Mouse (Mus musculus): ENCODE results near the gene Olfr56.
A peak's percentile ranks its signal among the peaks of the same experiment; 100 is the strongest.
"Not testable (repeated sequence)": the region's sequence is repeated elsewhere in the genome, so short reads cannot be mapped to it uniquely, and the experiment has no call there.

Olfr56 gene

DNA sequence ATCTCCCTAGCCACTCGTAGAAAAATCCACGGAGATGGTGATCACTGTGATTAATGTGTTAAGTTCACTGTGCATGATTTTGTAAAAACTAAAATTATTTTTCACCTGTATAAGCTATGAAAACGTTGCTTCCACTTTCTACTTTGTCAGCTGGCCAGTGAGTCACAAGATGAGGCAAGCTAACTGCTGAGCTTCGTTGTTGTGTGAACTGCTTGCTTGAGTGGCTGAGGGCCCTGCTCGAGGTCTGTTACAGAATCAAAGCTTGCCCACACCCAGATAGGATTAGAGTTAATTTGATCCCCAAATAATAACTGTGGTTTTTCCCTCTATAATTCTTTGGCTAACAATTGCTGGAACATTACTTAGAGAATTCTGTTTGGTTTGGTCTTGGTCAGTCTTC, 73.2 kb downstream of the Olfr56 start:
- DNase-seq (ENCODE audit: low spot score), result not testable (repeated sequence)

DNA sequence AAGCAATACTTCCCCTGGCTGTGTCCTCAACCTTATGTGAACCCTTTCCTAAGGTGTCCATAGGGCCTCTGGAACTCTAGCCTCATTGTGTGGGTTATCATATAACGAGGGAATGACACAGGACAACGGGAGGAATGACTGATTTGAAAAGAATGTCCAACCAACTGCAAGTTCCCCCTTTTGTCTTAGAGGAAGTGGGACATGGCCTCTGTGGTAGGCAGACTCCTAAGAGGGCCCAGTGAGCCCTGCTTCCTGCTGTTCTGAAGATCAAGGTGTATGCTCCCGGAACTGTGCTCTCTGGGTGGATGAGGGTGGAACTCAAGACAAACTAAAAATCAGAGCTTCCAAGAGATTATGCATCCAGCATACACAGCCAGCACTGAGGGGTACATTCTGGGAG, 81.4 kb downstream of the Olfr56 start:
- not testable (repeated sequence) for DNase-seq (ENCODE audit: low spot score)

DNA sequence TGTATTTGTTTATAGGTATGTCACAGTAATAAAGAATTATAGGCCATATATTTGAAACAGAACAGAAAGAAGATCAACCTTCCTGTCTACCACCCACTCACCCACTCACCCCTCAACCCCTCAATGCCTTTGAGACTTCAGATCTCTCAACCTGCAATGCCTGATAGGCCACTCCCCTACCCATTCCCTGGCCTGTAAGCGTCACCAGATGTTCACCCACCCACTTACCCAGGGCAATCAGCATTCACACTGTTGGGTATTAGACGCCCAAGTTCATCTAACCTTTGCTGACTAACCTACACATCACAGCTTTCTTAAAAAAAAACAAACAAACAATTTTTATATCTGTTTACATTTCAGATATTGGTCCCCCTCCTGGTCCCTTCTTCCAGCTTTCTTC, 83.2 kb downstream of the Olfr56 start:
- DNase-seq (ENCODE audit: low spot score), result not testable (repeated sequence)

DNA sequence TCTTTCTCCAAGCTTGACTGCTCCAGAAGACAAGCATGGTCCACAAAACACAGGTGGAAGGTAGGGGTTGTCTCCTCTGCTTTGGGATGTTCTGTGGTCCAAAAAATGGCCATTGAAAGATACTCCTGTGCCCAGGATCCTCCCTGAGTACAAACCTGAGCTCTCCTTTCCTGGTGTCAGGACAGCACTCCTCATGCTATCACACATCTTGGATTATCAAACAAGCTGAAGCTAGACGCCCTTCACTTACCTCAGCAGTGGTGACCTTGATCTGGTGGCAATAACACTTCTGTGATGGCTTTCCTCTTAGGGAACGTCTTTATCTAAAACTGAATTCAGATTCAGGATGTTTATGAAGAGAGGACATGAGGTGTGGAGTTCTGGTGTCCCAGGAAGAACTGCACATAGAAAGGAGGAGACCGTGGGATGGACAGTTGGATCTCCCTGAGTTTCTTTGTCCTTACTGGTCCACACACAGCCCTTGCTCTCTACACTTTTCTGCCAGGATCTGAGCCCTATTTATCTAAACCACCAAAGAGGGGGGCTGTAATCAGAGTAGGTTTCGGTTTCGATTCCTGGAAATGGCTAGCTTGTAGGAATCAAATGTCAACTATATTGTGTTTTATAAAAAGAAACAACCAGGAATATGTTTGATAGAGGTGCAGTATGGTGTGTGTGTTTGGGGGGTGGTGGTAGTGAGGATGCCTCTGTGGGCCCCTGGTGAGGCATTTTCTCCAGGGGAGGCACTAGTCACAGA, 85.2 kb downstream of the Olfr56 start, which contains the start of gene Tgtp2:
Tgtp2 (minus strand) TSS at position 494 of the 757 bp plus-strand sequence.
- not testable (repeated sequence) for DNase-seq (ENCODE audit: low spot score)

DNA sequence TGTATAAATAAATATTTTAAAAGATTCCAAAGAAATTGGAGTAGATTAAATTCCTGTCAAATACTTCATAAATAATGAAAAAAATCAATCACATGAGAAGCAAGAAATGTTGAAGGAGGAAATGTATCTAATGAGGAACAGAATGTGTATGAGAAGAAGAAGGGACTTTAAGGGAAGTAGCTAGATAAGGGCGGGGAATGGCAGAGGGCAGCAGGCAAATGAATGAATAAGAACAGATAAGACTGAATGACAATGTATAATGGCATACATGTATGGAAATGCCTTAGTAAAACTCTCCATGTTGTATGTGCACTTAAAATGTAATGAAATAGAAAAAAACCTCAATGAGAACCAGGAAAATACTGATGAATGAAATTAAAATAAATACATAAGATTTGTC, 89.7 kb downstream of the Olfr56 start:
- no peak for DNase-seq (ENCODE audit: low spot score)

DNA sequence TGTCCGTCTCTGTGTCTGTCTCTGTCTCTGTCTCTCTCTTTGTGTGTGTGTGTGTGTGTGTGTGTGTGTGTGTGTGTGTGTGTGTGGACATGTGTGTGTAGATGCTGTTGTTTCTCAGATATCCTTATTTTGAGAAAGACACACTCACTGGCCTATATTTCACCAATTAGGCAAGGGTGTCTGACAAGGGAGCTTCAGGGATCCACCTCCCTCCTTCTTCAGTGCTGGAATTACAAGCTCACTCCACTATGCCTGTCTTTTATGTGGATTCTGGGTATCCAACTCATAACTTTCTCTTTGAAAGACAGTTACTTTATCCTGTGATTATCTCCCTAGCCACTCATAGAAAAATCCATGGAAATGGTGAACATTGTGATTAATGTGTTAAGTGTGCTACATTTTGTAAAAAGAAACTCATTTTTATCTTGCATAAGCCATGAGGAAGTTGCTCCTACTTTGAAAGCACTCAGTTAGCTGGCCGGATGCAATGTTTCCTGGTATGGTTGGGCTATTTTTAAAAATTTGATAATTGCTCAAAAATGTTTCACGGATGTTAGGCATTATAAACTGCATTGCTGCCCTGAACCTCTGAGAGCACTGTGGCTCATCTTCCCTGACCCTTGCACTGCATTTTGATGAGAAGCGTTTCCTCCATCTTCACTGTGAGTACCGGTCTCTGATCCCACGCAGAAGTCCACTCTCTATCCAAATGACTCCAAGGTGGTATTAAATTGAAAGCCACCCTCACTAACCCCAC, 97.5 kb downstream of the Olfr56 start, which contains the start of gene Ifi47:
Ifi47 (plus strand) TSS at position 587 of the 757 bp plus-strand sequence.
- not testable (repeated sequence) for DNase-seq (ENCODE audit: low spot score)

DNA sequence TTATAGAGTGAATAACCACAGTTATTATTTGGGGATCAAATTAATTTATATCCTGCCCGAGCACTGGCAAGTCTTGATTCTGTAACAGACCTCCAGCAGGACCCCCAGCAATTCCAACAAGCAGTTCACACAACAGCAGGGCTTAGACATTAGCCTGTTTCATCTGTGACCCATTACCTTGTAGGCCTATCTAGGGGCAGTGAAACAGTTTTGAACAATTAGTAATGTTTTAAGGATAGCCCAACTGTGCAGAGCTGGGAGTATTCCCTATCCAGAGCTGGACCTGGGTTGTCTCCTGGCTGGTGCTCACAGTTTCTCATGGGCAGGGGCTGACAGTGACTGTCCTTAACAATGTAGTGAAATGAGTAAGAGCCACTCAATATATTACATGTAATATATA, 98.3 kb downstream of the Olfr56 start:
- no peak for DNase-seq (ENCODE audit: low spot score)

DNA sequence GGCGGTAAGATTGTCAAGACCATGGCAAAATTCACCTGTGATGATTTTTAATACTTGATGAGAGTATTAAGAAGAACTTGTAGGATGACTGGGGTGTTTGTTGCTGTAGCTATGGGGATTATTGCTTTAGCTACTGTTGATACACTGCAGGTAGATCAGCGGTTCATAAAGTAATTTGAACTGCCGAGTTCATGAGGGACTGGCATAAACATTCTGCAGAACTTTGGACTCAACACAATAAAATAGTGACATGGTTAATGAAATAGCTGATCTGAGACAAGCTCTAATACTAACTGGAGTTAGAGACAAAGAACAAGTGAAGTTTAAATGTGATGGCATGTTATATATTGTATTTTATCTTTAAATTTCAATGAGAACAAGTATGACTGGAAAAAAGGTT, 100.0 kb downstream of the Olfr56 start:
- DNase-seq (ENCODE audit: low spot score), result no peak

DNA sequence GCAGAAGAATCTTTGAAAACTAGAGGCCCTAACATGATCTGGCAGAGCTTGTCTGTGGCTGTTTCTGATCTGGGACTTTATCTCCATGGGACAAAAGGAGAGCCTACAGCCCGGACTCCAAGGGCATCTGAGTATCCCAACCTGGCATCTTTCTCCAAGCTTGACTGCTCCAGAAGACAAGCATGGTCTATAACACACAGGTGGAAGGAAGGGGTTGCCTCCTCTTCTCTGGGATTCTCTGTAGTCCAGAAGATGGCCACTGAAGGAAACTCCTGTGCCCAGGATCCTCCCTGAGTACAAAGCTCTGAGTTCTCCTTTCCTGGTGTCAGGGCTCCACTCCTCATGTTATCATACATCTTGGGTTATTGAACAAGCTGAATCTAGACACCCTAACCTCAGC, 101.9 kb downstream of the Olfr56 start:
- DNase-seq (ENCODE audit: low spot score), result no peak

DNA sequence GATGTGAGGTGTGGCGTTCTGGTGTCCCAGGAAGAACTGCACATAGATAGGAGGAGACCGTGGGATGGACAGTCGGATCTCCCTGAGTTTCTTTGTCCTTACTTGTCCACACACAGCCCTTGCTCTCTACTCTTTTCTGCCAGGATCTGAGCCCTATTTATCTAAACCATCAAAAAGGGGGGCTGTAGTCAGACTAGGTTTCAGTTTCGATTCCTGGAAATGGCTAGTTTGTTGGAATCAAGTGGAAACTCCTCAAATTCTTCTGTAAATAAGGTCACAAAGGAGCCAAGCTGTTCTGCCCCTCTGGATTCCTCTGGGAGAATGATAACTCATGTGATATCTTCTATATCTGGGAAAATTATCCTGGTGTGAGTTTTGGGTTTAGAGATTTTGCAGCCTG, 102.7 kb downstream of the Olfr56 start:
- DNase-seq (ENCODE audit: low spot score), result no peak

DNA sequence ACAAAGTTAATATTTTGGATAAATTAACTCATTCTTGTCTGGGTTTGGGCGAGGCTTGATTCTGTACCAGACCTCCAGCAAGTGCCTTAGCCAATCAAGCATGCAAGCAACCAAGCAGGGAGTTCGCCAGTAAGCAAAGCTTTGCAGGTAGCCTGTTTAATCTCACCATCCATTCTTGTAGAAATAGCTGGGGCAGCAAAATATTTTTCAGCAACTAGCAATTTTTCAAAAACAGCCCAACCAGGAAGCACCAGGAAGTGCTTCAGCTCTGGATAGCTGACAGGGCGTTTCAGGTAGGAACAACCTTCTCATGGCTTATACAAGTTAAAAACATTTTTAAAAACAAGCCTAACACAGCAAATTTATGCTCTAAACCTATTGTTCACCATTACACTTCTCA, 103.2 kb downstream of the Olfr56 start:
- no peak for DNase-seq (ENCODE audit: low spot score)

DNA sequence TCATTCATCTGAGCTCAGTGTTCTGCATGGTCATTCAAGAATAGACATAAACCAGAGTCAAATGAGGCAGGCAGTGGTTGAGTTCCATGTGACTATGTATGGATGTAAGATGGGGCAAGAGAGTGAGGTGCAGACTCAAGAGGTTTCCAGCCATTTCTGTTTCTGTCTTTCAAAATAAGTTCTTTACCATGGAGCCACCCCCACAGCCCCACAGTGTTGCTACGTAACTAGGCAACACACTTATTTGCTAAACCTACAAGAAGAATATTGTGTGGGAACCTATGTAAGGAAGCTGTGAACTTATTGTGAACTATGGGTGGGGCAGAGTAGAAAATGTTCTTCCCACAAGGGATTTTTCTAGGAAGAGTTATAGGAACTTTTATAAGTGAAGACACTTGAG, 104.5 kb downstream of the Olfr56 start:
- DNase-seq (ENCODE audit: low spot score), result no peak

DNA sequence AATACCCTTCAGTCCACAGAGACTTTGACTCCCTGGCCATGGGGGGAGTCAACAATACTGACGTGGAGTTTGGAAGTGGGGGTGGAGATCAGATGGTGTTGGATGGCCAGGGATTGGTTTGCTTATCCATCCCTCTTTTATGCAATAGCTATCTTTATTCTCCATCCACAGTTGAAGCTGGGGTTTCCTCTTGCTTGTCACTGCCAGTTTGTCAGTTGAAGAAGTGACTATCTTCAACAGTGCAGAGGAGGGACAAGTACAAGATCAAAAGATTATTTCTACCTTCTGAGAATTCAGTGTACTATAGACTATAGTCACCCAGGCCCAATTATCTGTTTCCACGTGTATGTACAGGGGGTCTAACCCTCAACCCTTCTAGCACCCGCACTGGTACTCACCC, 105.1 kb downstream of the Olfr56 start:
- no peak for DNase-seq (ENCODE audit: low spot score)

DNA sequence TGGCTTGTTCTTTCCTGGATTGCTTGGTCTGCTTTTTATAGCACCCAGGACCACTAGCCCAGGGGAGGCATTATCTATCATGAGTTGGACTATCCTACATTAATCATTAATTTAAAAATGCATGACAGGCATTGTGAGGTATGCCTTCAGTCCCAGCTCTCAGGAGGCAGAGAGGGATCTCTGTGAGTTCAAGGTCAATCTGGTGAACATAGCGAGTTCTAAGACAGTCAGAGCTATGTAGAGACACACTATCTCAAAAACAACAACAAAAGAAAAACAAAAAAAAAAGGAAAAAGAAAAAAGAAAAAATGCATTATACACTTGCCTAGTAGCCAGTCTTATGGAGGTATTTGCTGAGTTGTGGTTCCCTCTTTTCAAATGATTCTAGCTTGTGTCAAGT, 105.7 kb downstream of the Olfr56 start:
- no peak for DNase-seq (ENCODE audit: low spot score)

DNA sequence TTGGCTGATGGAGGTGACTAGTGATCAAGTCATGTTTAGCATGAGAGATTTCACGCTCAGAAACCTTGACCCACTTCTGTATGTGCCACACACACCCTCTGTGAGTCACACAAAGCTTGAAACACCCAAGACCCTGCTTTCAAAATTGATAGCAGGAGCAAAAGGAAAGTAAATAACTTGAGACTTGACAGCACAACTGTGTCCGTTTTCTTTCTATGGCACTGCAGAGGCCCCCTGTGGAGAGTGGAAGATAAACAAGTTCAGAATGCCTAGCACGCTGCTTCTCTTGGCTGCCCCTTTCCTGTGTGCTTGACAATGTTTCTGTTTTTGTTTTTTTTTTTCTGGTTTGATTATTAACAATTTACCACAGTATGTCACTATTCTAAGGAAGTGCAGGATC, 106.2 kb downstream of the Olfr56 start:
- no peak for DNase-seq (ENCODE audit: low spot score)

DNA sequence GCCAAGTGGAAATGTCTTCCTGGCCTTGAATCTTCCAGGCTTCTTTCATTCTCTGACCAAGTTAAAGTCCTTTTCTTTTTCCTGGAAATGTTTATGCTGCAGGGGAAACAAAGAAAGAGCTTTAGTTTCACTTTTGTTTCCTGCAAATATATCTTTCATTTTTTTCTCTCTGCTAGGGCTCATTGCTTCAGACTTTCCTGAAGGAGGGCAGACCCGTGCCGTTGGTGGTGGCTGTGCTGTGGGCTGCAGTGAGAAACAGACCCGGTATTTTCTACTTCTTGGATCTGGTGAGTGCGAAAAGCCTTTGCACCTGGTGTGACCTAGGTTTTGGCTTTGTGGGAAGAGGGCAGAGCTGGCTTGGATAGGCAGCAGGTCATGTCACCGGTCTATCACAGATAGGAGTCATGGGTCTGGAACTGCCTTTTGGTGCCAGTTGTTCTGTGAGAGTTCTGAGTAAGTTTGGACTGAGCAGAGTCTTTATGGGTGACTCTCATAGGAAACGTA, 108.2 kb downstream of the Olfr56 start:
- peak; percentile 12 for DNase-seq (ENCODE audit: low spot score)

DNA sequence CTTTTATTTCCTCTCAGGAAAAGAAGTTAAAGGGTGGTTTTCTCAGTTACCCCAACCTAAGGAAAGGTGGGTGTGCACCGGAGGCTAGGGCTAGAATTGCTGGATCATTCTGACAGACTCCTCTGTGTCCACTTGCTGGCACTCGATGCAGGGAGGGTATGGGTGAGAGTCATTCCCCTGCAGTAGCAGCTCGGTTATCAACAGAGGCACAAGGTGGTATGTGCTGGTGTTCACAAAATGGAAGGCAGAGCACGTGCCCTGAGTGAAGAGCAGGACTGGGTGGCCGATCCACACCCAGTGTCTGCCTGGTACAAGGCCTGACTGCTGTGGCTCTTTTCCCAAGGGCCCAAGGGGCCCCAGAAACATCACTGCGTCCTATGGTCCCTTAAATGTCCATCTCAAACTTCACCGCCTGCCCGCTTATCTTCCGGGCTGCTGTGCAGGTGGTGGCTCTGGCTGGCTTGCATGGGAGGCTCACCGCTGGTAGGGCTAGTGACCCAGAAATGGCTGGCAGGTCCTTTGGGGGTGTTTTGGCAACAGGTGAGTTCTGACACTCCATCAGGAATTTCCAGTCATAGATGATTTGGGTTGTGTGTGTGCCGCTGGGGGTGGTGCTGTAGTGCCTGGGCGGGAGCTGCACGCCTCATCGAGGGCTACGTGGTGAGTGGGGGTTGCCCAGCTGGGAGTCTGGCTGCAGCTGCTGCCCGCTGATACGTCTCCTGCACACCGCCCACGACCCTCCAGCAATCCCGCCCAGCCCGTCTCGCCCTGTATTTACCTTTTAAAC, 109.3 kb downstream of the Olfr56 start:
- DNase-seq (ENCODE audit: low spot score), result peak; percentile 48

DNA sequence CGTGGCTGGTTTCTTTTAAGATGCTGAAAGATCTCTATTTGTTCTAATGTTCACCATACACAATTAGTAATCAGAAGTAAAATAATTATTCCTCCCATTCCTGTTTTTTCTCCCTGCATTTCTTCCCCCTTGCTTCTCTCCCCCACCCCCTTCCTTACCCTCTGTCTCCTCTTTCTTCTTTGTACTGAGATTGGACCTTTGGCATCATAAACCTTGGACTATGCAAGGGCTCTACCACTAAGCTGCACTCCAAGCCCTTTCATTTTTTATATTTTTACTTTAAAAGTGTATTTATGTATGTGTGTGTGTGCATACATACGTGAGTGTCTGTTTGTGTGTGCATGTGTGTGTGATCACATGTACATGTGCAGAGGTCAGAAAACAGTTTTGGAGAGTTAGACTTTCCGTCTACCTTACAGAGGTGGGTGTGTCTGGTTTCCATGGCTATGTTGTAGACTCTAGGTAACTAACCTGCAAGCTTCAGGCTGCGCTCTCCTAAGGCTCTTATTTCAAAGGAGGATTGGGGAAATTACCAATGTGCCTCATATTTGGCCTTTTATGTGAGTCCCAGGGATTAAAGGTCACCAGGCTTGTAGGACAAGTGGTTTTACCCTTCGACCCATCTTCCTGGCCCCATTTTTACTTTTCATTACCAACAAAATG, 110.4 kb downstream of the Olfr56 start:
- no peak for DNase-seq (ENCODE audit: low spot score)

DNA sequence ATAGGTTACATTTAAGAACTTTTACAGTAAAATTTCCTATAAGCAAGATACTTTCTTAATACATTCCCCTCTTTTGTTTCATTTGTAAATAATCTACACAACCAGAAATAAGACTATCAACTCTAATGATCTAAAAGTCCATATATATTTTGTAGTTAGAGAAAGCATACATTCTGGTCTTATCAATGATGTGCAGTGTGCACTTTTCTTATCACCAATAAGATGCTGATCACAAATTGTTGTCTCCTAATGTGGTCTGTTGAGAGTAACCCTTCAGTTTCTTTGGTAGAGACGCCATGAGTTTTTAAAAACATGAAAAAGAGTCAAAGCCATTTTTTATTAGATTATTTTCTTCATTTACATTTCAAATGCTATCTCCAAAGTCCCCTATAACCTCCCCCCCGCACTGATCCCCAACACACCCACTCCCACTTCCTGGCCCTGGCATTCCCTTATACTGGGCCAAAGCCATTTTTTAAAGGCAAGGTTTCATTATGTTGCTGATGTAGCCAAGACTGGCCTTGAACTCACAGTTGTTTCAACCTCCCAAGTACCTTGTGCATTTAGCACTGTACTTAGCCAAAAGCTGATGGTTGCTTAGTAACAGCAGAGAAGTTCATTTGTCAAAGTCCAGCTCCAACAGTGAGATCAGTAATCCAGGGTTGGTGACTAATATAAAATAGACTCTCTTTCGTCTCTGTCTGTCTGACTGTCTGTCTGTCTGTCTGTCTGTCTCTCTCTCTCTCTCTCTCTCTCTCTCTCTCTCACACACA, 111.2 kb downstream of the Olfr56 start:
- DNase-seq (ENCODE audit: low spot score), result no peak

DNA sequence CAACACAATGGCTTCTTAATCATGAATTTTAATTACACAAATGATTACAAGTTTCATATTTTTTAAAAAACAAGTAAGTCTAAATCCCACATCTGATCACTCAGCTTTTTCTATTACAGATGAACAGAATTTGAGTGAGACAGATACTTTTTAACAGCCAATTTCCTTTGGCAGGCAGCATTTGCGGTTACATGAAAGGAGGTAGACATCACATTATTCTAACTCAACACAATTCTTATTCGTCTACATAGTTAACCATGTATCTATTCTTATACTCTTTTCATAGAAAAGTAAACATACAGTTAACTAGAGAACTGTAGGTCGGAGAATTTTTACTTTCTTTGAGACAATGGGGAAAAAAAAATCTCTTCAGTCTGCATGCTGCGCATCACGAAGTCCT, 111.9 kb downstream of the Olfr56 start:
- no peak for DNase-seq (ENCODE audit: low spot score)

DNA sequence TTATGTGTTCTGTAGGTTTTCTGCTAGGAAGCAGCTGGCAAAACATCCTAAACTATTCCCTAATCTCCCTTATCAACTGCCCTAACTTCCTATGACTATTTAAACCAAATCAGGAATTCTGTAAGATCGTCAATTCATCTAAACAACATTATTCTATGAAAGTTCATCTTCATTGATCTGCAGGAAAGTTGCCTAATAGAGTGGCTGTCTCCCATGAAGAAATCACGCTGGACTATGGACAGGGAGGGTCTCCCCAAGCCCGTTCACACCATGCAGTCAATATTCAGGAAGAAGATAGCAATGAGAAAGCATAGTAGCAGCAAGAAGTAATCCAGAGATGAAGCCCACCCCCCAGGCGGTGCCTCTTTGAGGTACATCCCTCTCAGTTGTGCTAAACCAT, 112.5 kb downstream of the Olfr56 start:
- no peak for DNase-seq (ENCODE audit: low spot score)
